Mouse (Mus musculus): ENCODE data around the gene Carmil2.

- TF ChIP-seq POLR2A (IDR thresholded peaks at IDR 0.05; ENCODE audit: insufficient read depth, low read depth, low read length) (peak; percentile 86), CTCF (IDR thresholded peaks at IDR 0.05; ENCODE audit: insufficient read depth, low read depth, low read length) (no peak)
These were observed 15.1 kb downstream of the Carmil2 start, which contains the start of the genes Acd and Pard6a for GRCm38 (mm10) chr8:105700966-105701824.

Data from olfactory bulb, adult 2 months (tissue).